Mouse (Mus musculus) kidney, embryonic 16.5 days (tissue): Measurements from ENCODE around the gene Cct3. TPM values are rescaled to one million over a fixed set of nuclear protein-coding genes. Genes with fewer than 3 reads are reported as not detected.
"Not testable (repeated sequence)": the region's sequence is repeated elsewhere in the genome, so short reads cannot be mapped to it uniquely, and the experiment has no call there.

Experiments
- ATAC-seq: fragments of 200-750 bp; cut with Nextera tagmentation; 2 replicates; pipeline ENCODE4 v1.8.0; 2017; ENCODE audit warnings: moderate TSS enrichment; ENCODE audit not compliant: low FRiP score, low TSS enrichment
- H3K27ac ChIP-seq: fragments of 300-500 bp; sonication (generic); 2 replicates; pipeline ENCODE4 v1.5.1; 2014; ENCODE audit warnings: low read length
- H3K27me3 ChIP-seq: fragments of 300-500 bp; sonication (generic); 2 replicates; pipeline ENCODE4 v1.6.1; 2014; ENCODE audit warnings: low read length, control low read depth, mixed read lengths; ENCODE audit not compliant: insufficient read depth
- H3K36me3 ChIP-seq: fragments of 300-500 bp; sonication (generic); 2 replicates; pipeline ENCODE4 v1.6.1; 2014; ENCODE audit warnings: low read length, control low read depth, mixed read lengths; ENCODE audit not compliant: insufficient read depth
- H3K4me1 ChIP-seq: fragments of 300-500 bp; sonication (generic); 2 replicates; pipeline ENCODE4 v1.6.1; 2014; ENCODE audit warnings: low read length, control low read depth, mixed read lengths; ENCODE audit not compliant: insufficient read depth
- H3K4me2 ChIP-seq: fragments of 300-500 bp; sonication (generic); replicated peaks from 2 replicates; pipeline ENCODE4 v1.6.1; 2014; ENCODE audit warnings: low read depth, low read length
- H3K4me3 ChIP-seq: fragments of 300-500 bp; sonication (generic); 2 replicates; pipeline ENCODE4 v1.5.1; 2014; ENCODE audit warnings: mild to moderate bottlenecking, low read length
- H3K9ac ChIP-seq: fragments of 300-500 bp; sonication (generic); replicated peaks from 2 replicates; pipeline ENCODE4 v1.6.1; 2014; ENCODE audit warnings: low read length
- H3K9me3 ChIP-seq: fragments of 300-500 bp; sonication (generic); 2 replicates; pipeline ENCODE4 v1.6.1; 2016; ENCODE audit warnings: low read length, control low read depth
- WGBS: fragments of 180-500 bp; shearing (Covaris S2); extraction: QIAGEN DNeasy Blood & Tissue Kit; methylation state at CpG from one replicate; pipeline ENCODE4 v1.1.7; 2014; 5-methylcytosine and 5-hydroxymethylcytosine counted together
- polyA plus RNA-seq: library from polyadenylated mRNA; unstranded; fragments of >200 nt; fragmentation: Nextera tagmentation; extraction: Ambion mirVana; gene quantifications from 2 replicates; pipeline ENCODE4 v1.2.1, GENCODE M21; 2015

The Cct3 gene
- polyA plus RNA-seq, 1 experiment from 2014 or later, result 599 TPM

- Histone ChIP-seq H3K27me3 (no peaks in the 10 kb centered on the region), H3K9me3 (no peaks in the 10 kb centered on the region), H3K36me3 (no peaks in the 10 kb centered on the region), H3K4me3 (no peak overlapping the region), H3K9ac (no peak overlapping the region), H3K27ac (no peak overlapping the region), H3K4me2 (no peak overlapping the region), H3K4me1 (no peaks in the 10 kb centered on the region)
- WGBS, result 88% methylated on average over 5 of the region's 5 CpGs
- no peak for ATAC-seq
Measured at GRCm38 (mm10) chr3:88268991-88269390, 27.9 kb upstream of the Cct3 start.

- not testable (repeated sequence) for ATAC-seq, H3K4me2 ChIP-seq, H3K36me3 ChIP-seq, H3K27ac ChIP-seq, H3K27me3 ChIP-seq, H3K9me3 ChIP-seq, H3K4me1 ChIP-seq, H3K9ac ChIP-seq, H3K4me3 ChIP-seq
- 78% methylated on average over 2 of the region's 2 CpGs for WGBS
Measured at GRCm38 (mm10) chr3:88271298-88271697, 25.6 kb upstream of the Cct3 start.

GRCm38 (mm10) chr3:88271859-88272258 lies 25.1 kb upstream of the Cct3 start:
- Histone ChIP-seq H3K27ac (no peak overlapping the region), H3K36me3 (no peaks in the 10 kb centered on the region), H3K4me2 (no peak overlapping the region), H3K27me3 (no peaks in the 10 kb centered on the region), H3K4me1 (no peaks in the 10 kb centered on the region), H3K9me3 (no peaks in the 10 kb centered on the region), H3K9ac (no peak overlapping the region), H3K4me3 (no peak overlapping the region)
- ATAC-seq, result no peak
- WGBS, result 87% methylated on average over 3 of the region's 3 CpGs

- no peaks in the 10 kb centered on the region for H3K27me3 ChIP-seq
- 88% methylated on average over 4 of the region's 4 CpGs for WGBS
- no peaks in the 10 kb centered on the region for H3K36me3 ChIP-seq
- H3K4me2 ChIP-seq, result no peak overlapping the region
- H3K4me3 ChIP-seq, result no peak overlapping the region
- no peaks in the 10 kb centered on the region for H3K9me3 ChIP-seq
- no peaks in the 10 kb centered on the region for H3K4me1 ChIP-seq
- no peak for ATAC-seq
- H3K27ac ChIP-seq, result no peak overlapping the region
- H3K9ac ChIP-seq, result no peak overlapping the region
Measured at GRCm38 (mm10) chr3:88274002-88274401, 22.9 kb upstream of the Cct3 start.

GRCm38 (mm10) chr3:88276121-88276520 lies 20.8 kb upstream of the Cct3 start:
- WGBS, result 79% methylated on average over 2 of the region's 2 CpGs
- no peaks in the 10 kb centered on the region for H3K9me3 ChIP-seq
- ATAC-seq, result no peak

GRCm38 (mm10) chr3:88276529-88277143 lies 20.3 kb upstream of the Cct3 start:
- Histone ChIP-seq H3K4me3 (no peak overlapping the region), H3K27me3 (no peaks in the 10 kb centered on the region), H3K9ac (no peak overlapping the region), H3K36me3 (no peaks in the 10 kb centered on the region), H3K4me1 (no peaks in the 10 kb centered on the region), H3K4me2 (no peak overlapping the region), H3K9me3 (no peaks in the 10 kb centered on the region), H3K27ac (no peak overlapping the region)
- 41% methylated on average over 7 of the region's 7 CpGs for WGBS
- ATAC-seq, result no peak

More at GRCm38 (mm10) chr3:88276121-88276520, 20.8 kb upstream of the Cct3 start:
- Histone ChIP-seq H3K4me1 (no peaks in the 10 kb centered on the region), H3K9ac (no peak overlapping the region), H3K27me3 (no peaks in the 10 kb centered on the region), H3K36me3 (no peaks in the 10 kb centered on the region), H3K27ac (no peak overlapping the region), H3K4me3 (no peak overlapping the region), H3K4me2 (no peak overlapping the region)

GRCm38 (mm10) chr3:88280035-88280434 lies 16.9 kb upstream of the Cct3 start:
- H3K4me1 ChIP-seq, result no peaks in the 10 kb centered on the region
- WGBS, result 91% methylated on average over 2 of the region's 2 CpGs
- ATAC-seq, result no peak
- H3K27ac ChIP-seq, result no peak overlapping the region
- no peaks in the 10 kb centered on the region for H3K27me3 ChIP-seq
- H3K9ac ChIP-seq, result no peak overlapping the region
- H3K36me3 ChIP-seq, result no peaks in the 10 kb centered on the region
- no peaks in the 10 kb centered on the region for H3K9me3 ChIP-seq
- no peak overlapping the region for H3K4me3 ChIP-seq
- H3K4me2 ChIP-seq, result no peak overlapping the region

- H3K9me3 ChIP-seq, H3K4me1 ChIP-seq, H3K27me3 ChIP-seq, H3K9ac ChIP-seq, ATAC-seq, H3K36me3 ChIP-seq, H3K27ac ChIP-seq, H3K4me3 ChIP-seq, H3K4me2 ChIP-seq: not testable (repeated sequence)
- 76% methylated on average over 11 of the region's 11 CpGs for WGBS
Measured at GRCm38 (mm10) chr3:88281141-88281916, 15.6 kb upstream of the Cct3 start.

- H3K27me3 ChIP-seq, H3K4me2 ChIP-seq, H3K9me3 ChIP-seq, H3K4me1 ChIP-seq, ATAC-seq, H3K36me3 ChIP-seq, H3K4me3 ChIP-seq, H3K27ac ChIP-seq, H3K9ac ChIP-seq: not testable (repeated sequence)
- 96% methylated on average over 14 of the region's 14 CpGs for WGBS
Measured at GRCm38 (mm10) chr3:88284815-88285564, 11.9 kb upstream of the Cct3 start.

- not testable (repeated sequence) for H3K36me3 ChIP-seq, H3K4me3 ChIP-seq, H3K9ac ChIP-seq, ATAC-seq, H3K9me3 ChIP-seq, H3K4me1 ChIP-seq, H3K27me3 ChIP-seq, H3K4me2 ChIP-seq, H3K27ac ChIP-seq
- no CpG with 5 or more reads among the region's 2 CpGs for WGBS
Measured at GRCm38 (mm10) chr3:88285565-88285895, 11.4 kb upstream of the Cct3 start.
